Mouse (Mus musculus): ENCODE results near the gene Hspa12a. TPM values are rescaled to one million over a fixed set of nuclear protein-coding genes. Genes with fewer than 3 reads are reported as not detected.

Hspa12a gene
- polyA plus RNA-seq, 1 experiment from 2014 or later = 0.33 TPM

DNA sequence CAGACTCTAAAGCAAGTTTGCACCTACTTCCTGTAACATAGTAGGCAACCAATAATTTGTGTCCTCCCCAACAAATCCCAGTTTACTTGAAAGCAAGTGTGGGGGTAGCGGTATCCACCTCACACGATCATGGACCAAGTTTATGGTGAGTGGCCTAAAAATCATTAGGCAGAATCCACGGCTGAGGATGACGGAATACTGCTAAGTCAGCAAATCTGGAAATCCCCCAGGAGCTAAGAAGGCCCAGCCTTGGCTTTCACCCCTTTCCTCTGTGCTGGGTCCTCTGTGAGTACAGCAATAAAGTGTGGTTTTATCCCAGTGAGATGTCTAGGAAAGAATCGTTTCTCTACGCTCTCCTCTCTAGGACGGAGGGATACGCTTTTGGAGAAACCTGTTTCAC, 11.3 kb upstream of the Hspa12a start:
- no peak overlapping the region for H3K4me3 ChIP-seq (replicated peaks)
- no peak overlapping the region for H3K9ac ChIP-seq
- ATAC-seq (ENCODE audit: insufficient read depth) = no peak
- H3K27ac ChIP-seq (replicated peaks) = no peak overlapping the region
- no peaks in the 10 kb centered on the region for H3K9me3 ChIP-seq (replicated peaks)
- H3K27me3 ChIP-seq = peaks cover 35% of the 10 kb centered on the region
- WGBS (ENCODE audit: insufficient replicate concordance) = 67% methylated on average over 8 of the region's 8 CpGs
- no peaks in the 10 kb centered on the region for H3K36me3 ChIP-seq (replicated peaks)
- H3K4me1 ChIP-seq (replicated peaks) = no peaks in the 10 kb centered on the region
- H3K4me2 ChIP-seq = no peak overlapping the region

DNA sequence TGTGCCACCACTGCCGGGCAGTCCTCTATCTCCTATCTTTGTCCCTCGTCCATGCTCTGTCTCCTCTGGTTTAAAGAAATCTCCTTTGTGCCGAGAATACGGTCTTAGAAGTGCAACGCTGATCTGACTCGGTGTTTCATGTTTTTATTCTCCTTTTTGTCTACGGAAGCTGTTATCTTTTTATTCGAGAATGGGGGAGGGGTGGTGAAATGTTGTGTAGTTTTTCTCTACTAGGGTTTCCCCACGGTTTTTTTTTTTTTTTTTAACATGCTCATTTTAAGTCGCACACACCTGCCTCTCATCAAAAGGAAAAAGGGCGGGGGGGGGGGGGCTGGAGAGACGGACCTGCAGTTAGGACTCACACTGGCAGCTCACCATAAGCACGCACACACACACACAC, 8.8 kb upstream of the Hspa12a start:
- Histone ChIP-seq H3K27ac (replicated peaks) (no peak overlapping the region), H3K4me1 (replicated peaks) (no peaks in the 10 kb centered on the region), H3K27me3 (peaks cover 37% of the 10 kb centered on the region), H3K36me3 (replicated peaks) (no peaks in the 10 kb centered on the region), H3K9ac (no peak overlapping the region), H3K4me3 (replicated peaks) (no peak overlapping the region), H3K9me3 (replicated peaks) (no peaks in the 10 kb centered on the region), H3K4me2 (no peak overlapping the region)
- 53% methylated on average over 13 of the region's 13 CpGs for WGBS (ENCODE audit: insufficient replicate concordance)
- no peak for ATAC-seq (ENCODE audit: insufficient read depth)

DNA sequence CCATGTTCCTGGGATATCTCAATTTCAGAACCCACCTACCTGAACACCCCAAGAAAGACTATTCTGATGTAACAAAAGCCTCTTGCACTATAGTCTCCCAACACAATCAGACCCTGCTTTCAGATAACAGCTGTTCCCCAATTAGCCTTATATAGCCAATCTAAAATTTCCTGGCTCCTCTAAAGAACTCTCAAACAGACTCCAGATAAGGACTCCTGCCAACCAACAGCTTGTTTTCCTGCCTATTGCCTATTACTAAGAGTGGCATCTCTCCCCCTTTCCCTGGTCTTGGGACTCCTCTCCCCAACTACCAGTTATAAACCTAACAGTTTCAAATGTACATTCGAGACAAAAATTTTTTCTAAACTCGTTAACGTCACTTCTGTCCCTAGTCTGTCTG, 8.1 kb upstream of the Hspa12a start:
- H3K27ac ChIP-seq (replicated peaks) = no peak overlapping the region
- no peak overlapping the region for H3K4me3 ChIP-seq (replicated peaks)
- ATAC-seq (ENCODE audit: insufficient read depth) = no peak
- peaks cover 37% of the 10 kb centered on the region for H3K27me3 ChIP-seq
- H3K9ac ChIP-seq = no peak overlapping the region
- H3K4me2 ChIP-seq = no peak overlapping the region
- WGBS (ENCODE audit: insufficient replicate concordance) = 59% methylated on average over 3 of the region's 3 CpGs
- H3K36me3 ChIP-seq (replicated peaks) = no peaks in the 10 kb centered on the region
- H3K4me1 ChIP-seq (replicated peaks) = no peaks in the 10 kb centered on the region
- no peaks in the 10 kb centered on the region for H3K9me3 ChIP-seq (replicated peaks)

DNA sequence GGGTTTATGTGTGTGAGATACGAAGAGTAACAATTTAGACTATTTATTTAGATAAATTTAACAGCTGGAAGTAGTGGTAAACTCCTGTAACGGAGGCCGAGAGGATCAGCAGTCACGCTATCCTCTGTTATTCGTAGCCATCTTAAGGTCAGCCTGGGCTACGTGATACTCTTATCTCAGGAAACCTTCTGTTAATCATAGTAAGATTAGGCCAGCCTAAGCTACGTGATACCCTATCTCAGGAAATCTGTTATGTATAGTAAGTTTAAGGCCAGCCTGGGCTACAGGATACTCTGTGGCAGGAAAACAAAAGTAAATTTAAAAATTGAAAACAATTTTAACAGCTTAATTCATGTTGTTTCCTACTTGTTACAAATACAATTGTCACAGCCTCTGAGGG, 2.5 kb upstream of the Hspa12a start:
- 37% methylated on average over 7 of the region's 7 CpGs for WGBS (ENCODE audit: insufficient replicate concordance)
- H3K4me2 ChIP-seq = no peak overlapping the region
- ATAC-seq (ENCODE audit: insufficient read depth) = no peak

DNA sequence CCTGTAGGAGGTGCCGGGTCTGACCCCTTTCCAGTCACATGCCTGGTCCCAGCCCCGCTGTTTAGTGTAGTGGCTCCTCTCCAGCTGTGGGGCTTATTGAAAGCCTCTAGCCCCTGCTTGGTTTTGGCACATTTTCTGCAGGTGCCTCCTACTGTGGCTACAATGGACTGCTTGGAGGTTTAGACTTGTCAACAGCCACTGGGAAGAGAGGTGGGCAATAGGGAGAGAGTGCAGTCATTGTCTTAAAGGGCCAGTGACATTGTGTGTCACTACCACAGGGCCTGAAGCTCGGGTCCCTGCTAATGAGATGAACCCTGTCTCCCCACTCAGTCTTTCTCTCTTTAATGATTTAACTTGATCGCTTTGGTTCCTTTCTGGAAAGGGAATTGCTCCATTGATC, 10.4 kb downstream of the Hspa12a start:
- H3K4me3 ChIP-seq (replicated peaks) = no peak overlapping the region
- ATAC-seq (ENCODE audit: insufficient read depth) = no peak
- no peaks in the 10 kb centered on the region for H3K36me3 ChIP-seq (replicated peaks)

More for the DNA sequence above, 2.5 kb upstream of the Hspa12a start:
- Histone ChIP-seq H3K4me3 (replicated peaks) (no peak overlapping the region), H3K9ac (no peak overlapping the region), H3K4me1 (replicated peaks) (peaks cover 9% of the 10 kb centered on the region; the same call in 1 of the 2 replicates), H3K9me3 (replicated peaks) (no peaks in the 10 kb centered on the region), H3K27me3 (peaks cover 15% of the 10 kb centered on the region; the same call in 1 of the 2 replicates), H3K36me3 (replicated peaks) (no peaks in the 10 kb centered on the region), H3K27ac (replicated peaks) (no peak overlapping the region)

DNA sequence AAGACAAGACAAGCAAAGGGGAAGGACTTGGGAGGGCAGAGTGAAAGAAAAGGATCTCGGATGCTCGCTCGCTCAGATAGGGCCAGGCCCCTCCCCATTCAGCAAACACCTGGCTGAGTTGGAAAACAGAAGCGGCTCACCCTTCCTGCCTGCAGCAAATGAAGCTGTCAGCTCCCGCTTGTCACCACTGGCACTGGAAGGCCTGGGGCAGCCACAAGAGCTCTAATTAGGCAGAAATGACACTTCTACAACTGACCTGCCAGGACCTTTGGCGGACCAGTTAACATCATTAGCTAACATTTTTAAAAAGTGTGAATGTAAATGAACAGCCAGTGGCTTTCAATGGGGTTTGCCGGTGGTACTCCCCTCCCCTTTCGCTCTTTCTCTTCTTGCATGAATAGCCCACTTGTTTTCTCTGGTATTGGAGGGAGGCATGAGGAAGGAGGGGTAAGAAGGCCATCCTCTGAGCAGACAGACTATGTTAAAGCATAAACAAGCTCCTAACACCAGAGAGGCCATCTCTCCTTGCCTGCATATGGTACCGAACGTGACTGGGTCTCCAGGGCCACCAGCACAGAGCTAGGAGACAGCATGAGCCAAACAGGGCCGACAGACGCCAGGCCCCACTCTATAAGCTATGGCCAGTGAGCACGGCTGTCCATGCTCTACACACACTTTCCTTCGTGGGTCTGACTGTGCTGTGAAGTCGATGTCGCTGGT, 12.2 kb downstream of the Hspa12a start:
- no peak overlapping the region for H3K27ac ChIP-seq (replicated peaks)
- WGBS (ENCODE audit: insufficient replicate concordance) = 44% methylated on average over 16 of the region's 16 CpGs
- no peak for ATAC-seq (ENCODE audit: insufficient read depth)
- H3K9ac ChIP-seq = no peak overlapping the region
- H3K27me3 ChIP-seq = peaks cover 26% of the 10 kb centered on the region
- no peak overlapping the region for H3K4me2 ChIP-seq
- H3K36me3 ChIP-seq (replicated peaks) = no peaks in the 10 kb centered on the region
- no peaks in the 10 kb centered on the region for H3K4me1 ChIP-seq (replicated peaks)
- no peaks in the 10 kb centered on the region for H3K9me3 ChIP-seq (replicated peaks)
- H3K4me3 ChIP-seq (replicated peaks) = no peak overlapping the region

More for the DNA sequence above, 10.4 kb downstream of the Hspa12a start:
- Histone ChIP-seq H3K4me2 (no peak overlapping the region), H3K27ac (replicated peaks) (no peak overlapping the region), H3K9me3 (replicated peaks) (no peaks in the 10 kb centered on the region), H3K27me3 (peaks cover 26% of the 10 kb centered on the region), H3K9ac (no peak overlapping the region), H3K4me1 (replicated peaks) (no peaks in the 10 kb centered on the region)
- WGBS (ENCODE audit: insufficient replicate concordance) = 24% methylated on average over 4 of the region's 4 CpGs

DNA sequence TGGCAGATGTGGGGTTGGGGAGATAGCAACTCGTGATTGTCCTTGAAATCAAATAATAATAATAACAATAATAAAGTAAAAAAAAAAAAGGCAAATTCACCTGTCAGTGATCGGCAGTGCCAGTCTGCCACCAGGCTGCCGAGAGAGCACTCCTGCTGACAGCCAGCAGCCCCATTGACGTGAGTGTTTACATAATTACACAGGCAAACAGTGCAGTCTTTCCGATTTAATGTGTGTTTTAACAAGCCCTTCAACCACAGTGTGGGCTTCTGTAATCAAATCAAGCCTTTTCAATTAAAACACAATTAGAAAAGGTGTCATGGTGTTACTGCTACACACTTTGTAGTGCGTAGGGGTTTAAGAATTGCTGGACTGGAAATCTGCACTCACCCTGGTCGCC, 24.3 kb downstream of the Hspa12a start:
- Histone ChIP-seq H3K27me3 (peaks cover 12% of the 10 kb centered on the region; the same call in 1 of the 2 replicates), H3K9ac (no peak overlapping the region), H3K4me3 (replicated peaks) (no peak overlapping the region), H3K27ac (replicated peaks) (no peak overlapping the region), H3K4me2 (peak overlapping the region; percentile 43), H3K9me3 (replicated peaks) (no peaks in the 10 kb centered on the region), H3K4me1 (replicated peaks) (no peaks in the 10 kb centered on the region), H3K36me3 (replicated peaks) (no peaks in the 10 kb centered on the region)
- no peak for ATAC-seq (ENCODE audit: insufficient read depth)
- WGBS (ENCODE audit: insufficient replicate concordance) = 28% methylated on average over 7 of the region's 7 CpGs

DNA sequence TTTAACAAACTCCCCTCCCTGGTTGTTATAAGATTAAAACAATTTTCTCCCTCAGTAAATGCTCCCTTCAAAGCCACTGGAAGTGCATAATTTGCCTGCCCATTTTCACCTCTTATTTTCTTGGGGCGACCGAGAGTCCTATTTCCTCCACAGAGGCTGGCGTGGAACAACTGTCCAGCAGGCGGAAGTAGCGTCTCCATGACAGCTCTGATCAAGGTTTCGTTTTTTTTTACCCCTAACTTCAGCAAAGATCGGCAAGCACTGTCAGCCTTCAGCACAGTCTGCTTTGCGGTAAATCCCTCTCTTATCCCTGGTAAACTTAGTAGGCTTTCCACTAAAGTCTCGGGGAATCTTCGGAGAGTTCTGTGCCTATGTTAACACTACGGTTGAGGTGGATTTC, 24.9 kb downstream of the Hspa12a start:
- no peak for ATAC-seq (ENCODE audit: insufficient read depth)
- Histone ChIP-seq H3K4me3 (replicated peaks) (peak overlapping the region; percentile 25), H3K4me2 (peak overlapping the region; percentile 43), H3K36me3 (replicated peaks) (no peaks in the 10 kb centered on the region), H3K4me1 (replicated peaks) (no peaks in the 10 kb centered on the region), H3K27me3 (peaks cover 12% of the 10 kb centered on the region; the same call in 1 of the 2 replicates), H3K9me3 (replicated peaks) (no peaks in the 10 kb centered on the region), H3K27ac (replicated peaks) (no peak overlapping the region), H3K9ac (no peak overlapping the region)
- WGBS (ENCODE audit: insufficient replicate concordance) = 7% methylated on average over 11 of the region's 11 CpGs

DNA sequence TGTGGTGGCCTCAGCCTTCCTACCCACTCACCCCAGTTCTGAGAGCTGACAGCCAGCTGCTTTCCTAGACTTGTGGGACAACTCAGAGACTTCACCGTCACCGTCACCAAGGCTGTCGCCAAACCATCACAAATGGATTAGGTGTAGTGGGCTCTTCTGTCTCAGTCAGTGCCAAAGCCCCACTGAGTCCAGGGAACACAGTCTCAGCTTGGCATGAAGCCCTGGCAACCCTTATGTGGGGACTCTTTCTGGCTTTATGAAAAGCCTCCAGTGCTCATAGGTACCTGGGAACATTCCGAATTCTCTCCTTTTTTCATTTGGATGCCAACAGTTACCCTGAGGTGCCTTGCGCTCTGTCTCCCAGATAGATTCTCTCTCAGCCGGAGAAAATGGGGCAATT, 30.2 kb downstream of the Hspa12a start:
- no peaks in the 10 kb centered on the region for H3K27me3 ChIP-seq
- H3K9me3 ChIP-seq (replicated peaks) = no peaks in the 10 kb centered on the region
- WGBS (ENCODE audit: insufficient replicate concordance) = 72% methylated on average over 6 of the region's 6 CpGs
- no peak overlapping the region for H3K4me2 ChIP-seq
- no peak overlapping the region for H3K4me3 ChIP-seq (replicated peaks)
- no peak for ATAC-seq (ENCODE audit: insufficient read depth)
- H3K27ac ChIP-seq (replicated peaks) = no peak overlapping the region
- no peak overlapping the region for H3K9ac ChIP-seq
- H3K4me1 ChIP-seq (replicated peaks) = no peaks in the 10 kb centered on the region; the same call in 1 of the 2 replicates
- no peaks in the 10 kb centered on the region for H3K36me3 ChIP-seq (replicated peaks)

DNA sequence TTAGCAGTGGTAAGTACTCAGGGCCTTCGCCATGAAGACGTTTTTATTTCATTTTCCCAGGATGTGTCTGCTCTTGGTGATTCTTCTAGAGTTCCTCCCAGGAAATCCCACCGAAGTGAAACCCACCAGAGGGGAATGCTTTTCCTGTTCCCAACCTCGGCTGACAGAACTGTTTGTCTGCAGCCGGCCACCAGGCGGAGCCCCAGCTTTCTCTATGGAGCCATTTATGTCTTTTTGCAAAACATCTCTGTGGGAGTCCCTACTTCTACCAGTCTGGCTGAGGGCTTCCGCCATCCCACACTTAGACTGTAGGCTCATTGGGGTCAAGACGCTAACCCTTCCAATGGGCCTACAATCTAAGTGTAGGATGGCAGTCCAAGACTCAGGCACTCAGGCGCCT, 32.1 kb downstream of the Hspa12a start:
- Histone ChIP-seq H3K27ac (replicated peaks) (no peak overlapping the region), H3K4me3 (replicated peaks) (peak overlapping the region; percentile 22), H3K9ac (no peak overlapping the region), H3K4me2 (peak overlapping the region; percentile 48), H3K9me3 (replicated peaks) (no peaks in the 10 kb centered on the region), H3K27me3 (no peaks in the 10 kb centered on the region), H3K36me3 (replicated peaks) (no peaks in the 10 kb centered on the region), H3K4me1 (replicated peaks) (no peaks in the 10 kb centered on the region; the same call in 1 of the 2 replicates)
- no peak for ATAC-seq (ENCODE audit: insufficient read depth)
- 8% methylated on average over 9 of the region's 9 CpGs for WGBS (ENCODE audit: insufficient replicate concordance)

DNA sequence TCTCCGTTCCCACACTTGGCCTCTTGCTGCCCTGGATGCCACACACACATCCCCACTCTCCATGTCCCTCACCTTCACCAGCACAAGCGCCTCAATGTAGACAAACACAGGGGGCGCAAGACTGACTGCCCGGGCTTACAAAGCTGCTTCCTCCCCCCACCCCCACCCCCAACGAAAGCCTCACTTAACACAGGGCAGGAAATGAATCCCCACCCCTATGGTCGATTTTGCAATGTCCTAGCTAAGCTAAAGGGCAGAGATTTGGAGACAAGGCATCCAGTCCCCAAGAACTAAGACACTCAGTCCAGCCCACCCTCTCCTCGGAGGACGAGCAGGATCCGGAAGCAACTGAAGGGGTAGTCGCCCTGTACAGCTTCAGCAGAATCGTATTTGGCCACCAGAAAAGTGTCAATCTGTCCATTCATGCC, 32.5 kb downstream of the Hspa12a start:
- Histone ChIP-seq H3K4me3 (replicated peaks) (peak overlapping the region; percentile 22), H3K36me3 (replicated peaks) (no peaks in the 10 kb centered on the region), H3K27ac (replicated peaks) (no peak overlapping the region), H3K4me1 (replicated peaks) (no peaks in the 10 kb centered on the region; the same call in 1 of the 2 replicates), H3K9me3 (replicated peaks) (no peaks in the 10 kb centered on the region), H3K27me3 (no peaks in the 10 kb centered on the region), H3K9ac (no peak overlapping the region), H3K4me2 (peak overlapping the region; percentile 48)
- ATAC-seq (ENCODE audit: insufficient read depth) = no peak
- 3% methylated on average over 11 of the region's 11 CpGs for WGBS (ENCODE audit: insufficient replicate concordance)

DNA sequence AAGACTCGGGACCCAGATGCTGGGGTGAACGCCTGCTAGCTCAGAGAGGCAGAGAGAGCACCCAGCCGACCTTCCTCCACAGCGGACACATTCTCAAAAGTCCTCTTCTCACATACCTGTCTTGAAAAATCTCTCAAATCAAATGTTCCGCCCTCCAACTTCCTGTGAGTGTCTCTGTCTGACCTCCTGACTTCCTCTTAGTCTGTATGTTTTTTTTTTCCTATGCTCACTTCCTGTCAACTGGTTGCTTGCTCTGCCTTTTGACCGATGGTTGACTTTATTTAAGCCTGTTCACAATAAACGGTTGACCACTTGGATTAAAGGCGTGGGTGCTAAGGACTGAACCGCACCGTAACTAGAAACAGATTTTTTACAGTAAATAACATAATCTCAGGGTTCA, 35.4 kb downstream of the Hspa12a start:
- Histone ChIP-seq H3K9me3 (replicated peaks) (no peaks in the 10 kb centered on the region), H3K27me3 (no peaks in the 10 kb centered on the region), H3K27ac (replicated peaks) (no peak overlapping the region), H3K4me3 (replicated peaks) (no peak overlapping the region), H3K4me2 (no peak overlapping the region), H3K9ac (no peak overlapping the region), H3K36me3 (replicated peaks) (no peaks in the 10 kb centered on the region), H3K4me1 (replicated peaks) (no peaks in the 10 kb centered on the region; the same call in 1 of the 2 replicates)
- ATAC-seq (ENCODE audit: insufficient read depth) = no peak
- WGBS (ENCODE audit: insufficient replicate concordance) = 42% methylated on average over 10 of the region's 10 CpGs

Measured in liver, embryonic 15.5 days (tissue).